Mouse (Mus musculus) CH12.LX (cell line): ENCODE measurements around the gene Med23. TPM values are rescaled to one million over a fixed set of nuclear protein-coding genes. Genes with fewer than 3 reads are reported as not detected.

ENCODE experiments used
- DNase-seq: peaks from one replicate; pipeline ENCODE4 v3.0.0-alpha.2; 2013; ENCODE audit errors: extremely low read depth
- H3K27ac ChIP-seq: 2 replicates; pipeline ENCODE4 v1.5.1; 2012; ENCODE audit warnings: low read depth, mild to moderate bottlenecking, control low read depth, moderate library complexity; ENCODE audit not compliant: insufficient read depth
- H3K27me3 ChIP-seq: replicated peaks from 2 replicates; pipeline ENCODE3; 2012; ENCODE audit warnings: inconsistent platforms
- H3K36me3 ChIP-seq, 2 experiments: replicated peaks in 1 of 2; 2 replicates each; pipeline versions ENCODE3 to v1.6.1; 2012; ENCODE audit warnings: inconsistent platforms in 1 of 2, low read length in 1 of 2, mild to moderate bottlenecking in 1 of 2, mixed read lengths in 1 of 2, moderate library complexity in 1 of 2; ENCODE audit not compliant: control insufficient read depth in 1 of 2, insufficient read depth in 1 of 2
- H3K4me1 ChIP-seq, 2 experiments: 2 replicates each; pipeline ENCODE4 v1.6.1; 2012; ENCODE audit warnings: inconsistent platforms in 1 of 2, moderate library complexity in 1 of 2; ENCODE audit not compliant: insufficient read depth in 2 of 2, control insufficient read depth in 1 of 2
- H3K4me2 ChIP-seq: 2 replicates; pipeline ENCODE4 v1.6.1; 2012; ENCODE audit warnings: low read depth, mild to moderate bottlenecking, control low read depth; ENCODE audit not compliant: poor library complexity, insufficient read depth, severe bottlenecking
- H3K4me3 ChIP-seq, 3 experiments: fragments of 150-350 bp in 1 of 3; sonication (generic) in 1 of 3; replicated peaks in 1 of 3; 2 replicates each; pipeline versions ENCODE3 to v1.5.1; 2011 to 2012; ENCODE audit warnings: low read depth in 2 of 3, low read length in 2 of 3, mild to moderate bottlenecking in 2 of 3, moderate library complexity in 2 of 3, control low read depth in 1 of 3, improper control_type of control experiment in 1 of 3, inconsistent platforms in 1 of 3, mixed read lengths in 1 of 3; ENCODE audit not compliant: poor library complexity in 1 of 3
- H3K79me2 ChIP-seq: replicated peaks from 2 replicates; pipeline ENCODE4 v1.6.1; 2012; ENCODE audit warnings: mild to moderate bottlenecking, moderate library complexity; ENCODE audit not compliant: control insufficient read depth, poor library complexity, insufficient read depth, severe bottlenecking; ENCODE audit errors: extremely low read depth
- H3K9ac ChIP-seq: 2 replicates; pipeline ENCODE4 v1.6.1; 2012; ENCODE audit warnings: low read depth, mild to moderate bottlenecking, control low read depth, moderate library complexity; ENCODE audit not compliant: insufficient read depth
- H3K9me3 ChIP-seq: replicated peaks from 2 replicates; pipeline ENCODE3; 2012; ENCODE audit warnings: low read length, inconsistent platforms, mixed read lengths
- BHLHE40 ChIP-seq: IDR thresholded peaks from 2 replicates; pipeline ENCODE4 v1.6.1; 2011; ENCODE audit warnings: mild to moderate bottlenecking, low read depth, low read length, improper control_type of control experiment
- CHD1 ChIP-seq: IDR thresholded peaks from 2 replicates; pipeline ENCODE4 v1.6.1; 2012; ENCODE audit warnings: low read depth, low read length, improper control_type of control experiment, inconsistent platforms
- E2F4 ChIP-seq: IDR thresholded peaks from 2 replicates; pipeline ENCODE4 v1.6.1; 2011; ENCODE audit warnings: low read depth, low read length, improper control_type of control experiment; ENCODE audit not compliant: insufficient replicate concordance
- ELF1 ChIP-seq: IDR thresholded peaks from 2 replicates; pipeline ENCODE4 v1.6.1; 2014; ENCODE audit warnings: low read depth, mild to moderate bottlenecking, inconsistent platforms, low read length, improper control_type of control experiment
- ETS1 ChIP-seq: conservative IDR thresholded peaks from 2 replicates; pipeline ENCODE4 v1.6.1; 2012; ENCODE audit warnings: low read depth, mild to moderate bottlenecking, inconsistent platforms, low read length, improper control_type of control experiment, moderate library complexity
- HCFC1 ChIP-seq: IDR thresholded peaks from 2 replicates; pipeline ENCODE4 v1.6.1; 2012; ENCODE audit warnings: low read depth, mild to moderate bottlenecking, inconsistent platforms, low read length, improper control_type of control experiment
- IRF4 ChIP-seq: IDR thresholded peaks from 2 replicates; pipeline ENCODE4 v1.6.1; 2014; ENCODE audit warnings: low read depth, mild to moderate bottlenecking, inconsistent platforms, low read length, improper control_type of control experiment
- JUN ChIP-seq: IDR thresholded peaks from 2 replicates; pipeline ENCODE4 v1.6.1; 2011; ENCODE audit warnings: low read depth, mild to moderate bottlenecking, low read length, improper control_type of control experiment, moderate library complexity; ENCODE audit not compliant: insufficient read depth
- JUND ChIP-seq: conservative IDR thresholded peaks from 2 replicates; pipeline ENCODE4 v1.6.1; 2011; ENCODE audit warnings: low read depth, low read length, improper control_type of control experiment
- KAT2A ChIP-seq: IDR thresholded peaks from 2 replicates; pipeline ENCODE4 v1.6.1; 2012; ENCODE audit warnings: low read length, improper control_type of control experiment, inconsistent platforms; ENCODE audit not compliant: insufficient replicate concordance
- MAX ChIP-seq: IDR thresholded peaks from 2 replicates; pipeline ENCODE4 v1.6.1; 2011; ENCODE audit warnings: low read length, improper control_type of control experiment
- MEF2A ChIP-seq: IDR thresholded peaks from 2 replicates; pipeline ENCODE4 v1.6.1; 2014; ENCODE audit warnings: low read depth, mild to moderate bottlenecking, inconsistent platforms, low read length, improper control_type of control experiment, borderline replicate concordance
- MXI1 ChIP-seq: IDR thresholded peaks from 2 replicates; pipeline ENCODE4 v1.6.1; 2011; ENCODE audit warnings: mild to moderate bottlenecking, low read depth, low read length, improper control_type of control experiment
- MYC ChIP-seq: IDR thresholded peaks from 2 replicates; pipeline ENCODE4 v1.6.1; 2011; ENCODE audit warnings: low read depth, mild to moderate bottlenecking, improper control_type of control experiment, low read length
- NRF1 ChIP-seq: IDR thresholded peaks from 2 replicates; pipeline ENCODE4 v1.6.1; 2014; ENCODE audit warnings: low read depth, mild to moderate bottlenecking, inconsistent platforms, low read length, improper control_type of control experiment, moderate library complexity
- POLR2A ChIP-seq: IDR thresholded peaks from 2 replicates; pipeline ENCODE4 v1.6.1; 2011; ENCODE audit warnings: low read depth, mild to moderate bottlenecking, improper control_type of control experiment, low read length
- POLR2AphosphoS2 ChIP-seq: IDR thresholded peaks from 2 replicates; pipeline ENCODE4 v1.6.1; 2011; ENCODE audit warnings: low read depth, low read length, improper control_type of control experiment
- RCOR1 ChIP-seq: conservative IDR thresholded peaks from 2 replicates; pipeline ENCODE4 v1.6.1; 2012; ENCODE audit warnings: low read depth, mild to moderate bottlenecking, inconsistent platforms, low read length, improper control_type of control experiment
- SIN3A ChIP-seq: IDR thresholded peaks from 2 replicates; pipeline ENCODE4 v1.6.1; 2012; ENCODE audit warnings: low read length, improper control_type of control experiment, inconsistent platforms
- TBP ChIP-seq: conservative IDR thresholded peaks from 2 replicates; pipeline ENCODE4 v1.6.1; 2011; ENCODE audit warnings: low read depth, low read length, improper control_type of control experiment
- ZC3H11A ChIP-seq: IDR thresholded peaks from 2 replicates; pipeline ENCODE4 v1.6.1; 2012; ENCODE audit warnings: low read depth, mild to moderate bottlenecking, inconsistent platforms, low read length, improper control_type of control experiment
- ZKSCAN1 ChIP-seq: IDR thresholded peaks from 2 replicates; pipeline ENCODE4 v1.6.1; 2012; ENCODE audit warnings: low read depth, inconsistent platforms, low read length, improper control_type of control experiment, borderline replicate concordance
- ZMIZ1 ChIP-seq: IDR thresholded peaks from 2 replicates; pipeline ENCODE4 v1.6.1; 2012; ENCODE audit warnings: low read depth, mild to moderate bottlenecking, inconsistent platforms, low read length, improper control_type of control experiment
- ZNF384 ChIP-seq: IDR thresholded peaks from 2 replicates; pipeline ENCODE4 v1.6.1; 2012; ENCODE audit warnings: low read depth, low read length, improper control_type of control experiment, inconsistent platforms
- dilution Hi-C: fragments of 300-500 bp; cut with MboI; formaldehyde crosslinking; loops from 2 replicates; pipeline ENCODE4 v1.14.3; 2020; ENCODE audit warnings: low sequenced_read_pairs; ENCODE audit not compliant: extremely low pct_unique_long_range_greater_than_20kb, extremely low pct_ligation_motif_present
- in situ Hi-C: fragments of 300-500 bp; cut with MboI; formaldehyde crosslinking; loops from 3 replicates; pipeline ENCODE4 v1.14.3; 2019; ENCODE audit warnings: low sequenced_read_pairs, low pct_ligation_motif_present, low pct_unique_long_range_greater_than_20kb, mixed read lengths
- polyA plus RNA-seq: library from polyadenylated mRNA; unstranded; fragments of >175 nt; gene quantifications from 2 replicates; pipeline ENCODE4 v1.2.1, GENCODE M21; 2012; ENCODE audit warnings: low read depth; ENCODE audit not compliant: insufficient read length
- total RNA-seq, 2 experiments: library from RNA; depleted of rRNA; stranded (reverse); fragments of 300-350 nt in 1 of 2; fragments of >200 nt in 1 of 2; gene quantifications; 2 replicates each; pipeline ENCODE4 v1.2.3; 2012 to 2014

The Med23 gene
- total and polyA plus RNA-seq, 3 experiments = 43.5 to 45.7 (median 45.6) TPM

GRCm38 (mm10) chr10:24841998-24842397 lies 27.8 kb upstream of the Med23 start:
- Histone ChIP-seq H3K4me1 (peaks cover 3 to 12% of the 10 kb centered on the region in 2 experiments; a peak in 3 of 4 replicates), H3K4me2 (no peak overlapping the region), H3K4me3 (no peak overlapping the region), H3K36me3 (peaks cover 0 to 3% of the 10 kb centered on the region in 2 experiments), H3K79me2 (no peaks in the 10 kb centered on the region), H3K9me3 (peaks cover 19% of the 10 kb centered on the region), H3K9ac (no peak overlapping the region), H3K27me3 (no peaks in the 10 kb centered on the region), H3K27ac (no peak overlapping the region)
- in situ Hi-C loops (loop anchor here (25.0 kb wide), 1 partner anchor 205 kb away; no protein-coding TSS in a partner anchor), dilution Hi-C loops (no loop called here)
- TF ChIP-seq ELF1 (no peak), POLR2AphosphoS2 (no peak), ZKSCAN1 (no peak), MEF2A (no peak), ZC3H11A (no peak), CHD1 (no peak), ZNF384 (no peak), JUND (no peak), POLR2A (no peak), NRF1 (no peak)
- no peak for DNase-seq

GRCm38 (mm10) chr10:24842676-24843075 lies 27.1 kb upstream of the Med23 start, which contains the start of gene Enpp3:
Gene Enpp3 (minus strand): TSS chr10:24842823.
- Histone ChIP-seq H3K9ac (no peak within 1 kb of the TSS), H3K79me2 (no peaks in the 10 kb centered on the region), H3K36me3 (peaks cover 0 to 3% of the 10 kb centered on the region in 2 experiments), H3K4me3 (no peak within 1 kb of the TSS), H3K27ac (no peak within 1 kb of the TSS), H3K9me3 (peaks cover 13% of the 10 kb centered on the region), H3K4me1 (peaks cover 6 to 17% of the 10 kb centered on the region in 2 experiments; a peak in 3 of 4 replicates), H3K4me2 (no peak within 1 kb of the TSS), H3K27me3 (no peaks in the 10 kb centered on the region)
- no peak for TF ChIP-seq MXI1
- no peak for TF ChIP-seq SIN3A
- no peak for TF ChIP-seq HCFC1
- TF ChIP-seq MYC = no peak
- TF ChIP-seq KAT2A = no peak
- TF ChIP-seq E2F4 = no peak
- no peak for TF ChIP-seq JUN
- no peak for TF ChIP-seq TBP
- no peak for TF ChIP-seq ZC3H11A
- TF ChIP-seq RCOR1 = no peak
- TF ChIP-seq ZMIZ1 = no peak
- TF ChIP-seq ETS1 = no peak
- TF ChIP-seq POLR2AphosphoS2 = no peak
- no peak for TF ChIP-seq BHLHE40
- TF ChIP-seq MAX = no peak
- no peak for TF ChIP-seq NRF1
- TF ChIP-seq JUND = no peak
- TF ChIP-seq IRF4 = no peak
- dilution Hi-C loops (no loop called here), in situ Hi-C loops (loop anchor here (25.0 kb wide), 1 partner anchor 205 kb away; no protein-coding TSS in a partner anchor)
- no peak for DNase-seq
